Mouse (Mus musculus) ES-Bruce4 (cell line): ENCODE results near the gene Sf3a3.

Source experiments
- CTCF ChIP-seq: IDR thresholded peaks from one replicate; pipeline ENCODE4 v1.8.1; 2011; ENCODE audit warnings: low read depth, low read length
- EP300 ChIP-seq: IDR thresholded peaks from 2 replicates; pipeline ENCODE4 v1.6.1; 2011; ENCODE audit warnings: low read depth, low read length; ENCODE audit not compliant: insufficient read depth

- TF ChIP-seq EP300 (no peak), CTCF (peak; percentile 1)
Measured at GRCm38 (mm10) chr4:124710776-124711291, 3.7 kb upstream of the Sf3a3 start.
